Mouse (Mus musculus): ENCODE measurements at regions not wholly inside any gene's neighbourhood (a gene's known extent, or its start where the extent isn't known, plus 50 kb on each side); places are given as distances from the start of the nearest gene placed in this dataset.
A peak's percentile ranks its signal among the peaks of the same experiment; 100 is the strongest.

DNA sequence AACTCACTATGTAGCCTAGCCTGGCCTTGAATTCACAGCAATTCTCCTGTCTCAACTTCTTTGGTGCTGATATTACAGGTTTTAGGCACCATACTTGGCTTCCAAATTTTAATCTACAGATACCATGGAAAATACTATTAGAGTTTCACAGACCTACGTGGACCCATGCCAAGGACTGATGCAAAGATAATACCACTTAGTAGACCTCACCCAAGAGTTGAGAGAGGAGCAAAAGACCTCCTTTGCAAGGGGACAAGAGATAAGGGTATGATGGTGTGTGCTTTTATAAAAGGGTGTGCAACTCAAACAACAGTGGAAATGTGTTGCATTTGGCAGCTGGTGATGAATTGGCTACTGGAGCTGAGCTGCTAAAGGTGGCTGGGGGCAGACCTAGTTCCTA is 358.6 kb upstream of the Diaph2 start:
- DNase-seq = no peak

GRCm38 (mm10) chrX:129407778-129408177 is 341.8 kb upstream of the Diaph2 start:
- DNase-seq = no peak

GRCm38 (mm10) chrX:129410079-129410478 is 339.5 kb upstream of the Diaph2 start:
- no peak for DNase-seq

DNA sequence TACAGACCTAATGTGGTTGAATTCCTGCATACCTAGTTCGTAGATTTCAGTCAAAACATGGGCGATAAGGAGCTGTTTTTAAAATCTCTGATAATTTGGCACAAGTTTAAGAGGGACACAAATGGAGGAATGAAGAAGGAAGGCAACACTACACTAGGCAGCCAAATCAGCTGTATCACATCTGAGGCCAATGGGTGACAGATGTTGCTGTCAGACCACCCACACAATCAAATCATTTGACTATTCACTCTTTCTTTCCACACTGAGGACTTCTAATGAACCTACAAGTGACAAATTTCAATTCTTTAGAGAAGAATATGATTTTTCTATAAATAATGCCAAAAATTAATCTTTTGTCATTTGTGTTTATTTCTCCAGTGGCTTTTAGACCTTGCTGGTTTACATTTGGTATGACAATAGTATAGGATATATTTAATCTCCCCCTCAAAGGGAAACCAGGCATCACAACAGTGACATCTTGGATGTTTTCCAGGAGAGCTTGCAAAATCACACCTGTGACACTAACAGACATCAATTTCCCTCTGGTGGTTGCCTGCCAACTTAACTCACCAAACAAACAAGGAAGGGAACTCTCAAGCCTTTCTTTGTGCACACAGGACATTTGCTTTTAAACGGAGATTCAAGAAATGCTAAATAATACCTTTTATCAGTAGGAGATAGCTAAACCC is 336.5 kb upstream of the Diaph2 start:
- no peak for DNase-seq

DNA sequence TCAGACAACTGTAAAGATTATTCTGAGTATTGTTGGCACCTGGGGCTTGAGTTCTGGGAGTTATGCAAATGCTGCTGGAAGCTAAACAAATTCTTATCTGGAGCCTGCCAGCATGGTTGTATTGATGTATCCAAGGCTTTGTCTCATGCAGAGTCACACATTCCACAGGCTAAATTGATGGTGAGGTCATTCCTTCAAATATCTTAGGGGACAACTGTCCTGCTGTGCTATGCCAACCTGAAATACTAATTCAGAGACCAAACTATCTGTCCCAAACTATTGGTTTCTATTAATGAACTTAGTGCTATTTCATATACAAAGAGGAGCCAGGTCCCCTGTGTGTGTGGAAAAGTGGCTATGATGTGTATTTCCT is 335.9 kb upstream of the Diaph2 start:
- no peak for DNase-seq

DNA sequence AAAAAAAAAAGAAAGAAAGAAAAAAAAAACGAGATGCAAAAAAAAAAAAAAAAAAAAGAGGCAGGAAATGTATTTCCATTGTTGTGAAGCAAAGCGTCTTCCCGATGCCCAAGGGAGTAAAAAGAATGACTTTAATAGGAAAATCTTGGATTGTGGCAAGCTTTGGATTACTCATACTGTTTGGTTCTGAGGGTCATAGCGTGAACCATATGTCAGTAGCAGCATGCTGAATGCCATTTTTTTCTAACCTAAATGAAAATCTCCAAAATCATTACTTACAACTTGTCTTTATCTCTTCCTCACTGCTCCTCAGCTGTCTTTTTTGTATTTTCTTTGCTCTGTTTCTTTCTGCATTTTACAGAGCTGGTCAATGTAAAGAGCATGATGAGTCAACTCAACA is 334.2 kb upstream of the Diaph2 start:
- DNase-seq = no peak

DNA sequence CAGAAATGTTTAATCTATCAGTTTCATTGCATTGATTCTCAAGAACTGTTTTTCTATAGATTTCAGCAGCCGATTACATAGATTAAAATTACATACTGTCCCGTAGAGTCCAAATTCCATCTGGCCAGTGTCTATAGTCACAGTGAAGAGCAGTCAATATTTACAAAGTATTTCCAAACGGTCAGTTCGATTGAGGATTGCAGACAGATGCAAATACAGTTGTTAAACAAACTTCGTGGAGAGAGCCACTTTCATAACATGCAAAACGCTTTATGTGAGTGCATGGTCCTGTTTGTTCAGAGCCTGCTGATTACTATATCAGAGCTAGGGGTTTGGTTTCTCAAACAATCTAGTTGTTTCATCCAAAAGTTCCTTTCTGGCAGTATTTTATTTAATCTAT is 301.0 kb upstream of the Diaph2 start:
- no peak for DNase-seq

GRCm38 (mm10) chrX:129476216-129476615 is 273.3 kb upstream of the Diaph2 start:
- peak in 1 of 2 experiments; percentile 30 for DNase-seq

GRCm38 (mm10) chrX:129494562-129494961 is 255.0 kb upstream of the Diaph2 start:
- no peak for DNase-seq
